Mouse (Mus musculus): Measurements from ENCODE around the gene Gstp3.
A peak's percentile ranks its signal among the peaks of the same experiment; 100 is the strongest.
"Not testable (repeated sequence)": the region's sequence is repeated elsewhere in the genome, so short reads cannot be mapped to it uniquely, and the experiment has no call there.

The Gstp3 gene

DNA sequence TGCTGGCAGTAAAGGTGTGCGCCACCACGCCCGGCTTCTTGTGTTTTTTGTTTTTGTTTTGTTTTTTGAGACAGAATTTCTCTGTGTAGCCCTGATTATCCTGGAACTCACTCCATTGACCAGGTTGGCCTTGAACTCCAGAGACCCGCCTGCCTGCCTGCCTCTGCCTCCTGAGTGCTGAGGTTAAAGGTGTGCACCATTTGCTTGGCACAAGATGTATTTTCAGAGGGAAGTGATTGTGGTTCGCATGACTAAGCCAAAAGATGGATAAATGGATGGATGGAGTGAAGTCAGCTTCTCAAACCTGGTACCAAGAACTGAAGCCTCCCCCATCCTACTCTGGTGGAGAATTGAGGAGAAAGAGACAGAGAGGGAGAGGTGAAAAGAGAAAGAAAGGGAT lies 4.8 kb downstream of the Gstp3 start:
- Histone ChIP-seq H3K9me3 (ENCODE audit: low read length) (peaks cover 3% of the 10 kb centered on the region; the same call in 1 of the 2 replicates), H3K36me3 (ENCODE audit: insufficient read depth, low read length) (no peaks in the 10 kb centered on the region), H3K27me3 (ENCODE audit: insufficient read depth, low read length) (no peaks in the 10 kb centered on the region), H3K4me3 (replicated peaks; ENCODE audit: low read length) (no peak overlapping the region), H3K4me1 (replicated peaks; ENCODE audit: low read depth, low read length) (peaks cover 68% of the 10 kb centered on the region)
- TF ChIP-seq POU5F1 (IDR thresholded peaks at IDR 0.05; ENCODE audit: borderline replicate concordance, low read length) (no peak), NANOG (IDR thresholded peaks at IDR 0.05; ENCODE audit: borderline replicate concordance, low read length) (no peak), CTCF (conservative IDR thresholded peaks at IDR 0.05; ENCODE audit: low read length) (no peak)

- H3K27me3 ChIP-seq (ENCODE audit: insufficient read depth, low read length): no peaks in the 10 kb centered on the region
Observed at GRCm38 (mm10) chr19:4052516-4053030, 6.8 kb downstream of the Gstp3 start.

GRCm38 (mm10) chr19:4051741-4052515 lies 7.4 kb downstream of the Gstp3 start:
- no peaks in the 10 kb centered on the region for H3K36me3 ChIP-seq (ENCODE audit: insufficient read depth, low read length)
- TF ChIP-seq NANOG (IDR thresholded peaks at IDR 0.05; ENCODE audit: borderline replicate concordance, low read length) (no peak), CTCF (conservative IDR thresholded peaks at IDR 0.05; ENCODE audit: low read length) (peak; percentile 81), POU5F1 (IDR thresholded peaks at IDR 0.05; ENCODE audit: borderline replicate concordance, low read length) (no peak)
- H3K4me1 ChIP-seq (replicated peaks; ENCODE audit: low read depth, low read length): peaks cover 58% of the 10 kb centered on the region
- H3K9me3 ChIP-seq (ENCODE audit: low read length): peaks cover 3% of the 10 kb centered on the region; the same call in 1 of the 2 replicates
- H3K4me3 ChIP-seq (replicated peaks; ENCODE audit: low read length): no peak overlapping the region
- H3K27me3 ChIP-seq (ENCODE audit: insufficient read depth, low read length): no peaks in the 10 kb centered on the region

More at GRCm38 (mm10) chr19:4052516-4053030, 6.8 kb downstream of the Gstp3 start:
- TF ChIP-seq NANOG (IDR thresholded peaks at IDR 0.05; ENCODE audit: borderline replicate concordance, low read length) (no peak), POU5F1 (IDR thresholded peaks at IDR 0.05; ENCODE audit: borderline replicate concordance, low read length) (no peak), CTCF (conservative IDR thresholded peaks at IDR 0.05; ENCODE audit: low read length) (no peak)
- Histone ChIP-seq H3K36me3 (ENCODE audit: insufficient read depth, low read length) (no peaks in the 10 kb centered on the region), H3K4me3 (replicated peaks; ENCODE audit: low read length) (no peak overlapping the region), H3K4me1 (replicated peaks; ENCODE audit: low read depth, low read length) (peaks cover 58% of the 10 kb centered on the region), H3K9me3 (ENCODE audit: low read length) (peaks cover 3% of the 10 kb centered on the region; the same call in 1 of the 2 replicates)

GRCm38 (mm10) chr19:4051016-4051415 lies 8.4 kb downstream of the Gstp3 start:
- H3K4me1 ChIP-seq (replicated peaks; ENCODE audit: low read depth, low read length): peaks cover 57% of the 10 kb centered on the region
- no peaks in the 10 kb centered on the region for H3K36me3 ChIP-seq (ENCODE audit: insufficient read depth, low read length)
- TF ChIP-seq CTCF (conservative IDR thresholded peaks at IDR 0.05; ENCODE audit: low read length) (peak; percentile 31), NANOG (IDR thresholded peaks at IDR 0.05; ENCODE audit: borderline replicate concordance, low read length) (no peak), POU5F1 (IDR thresholded peaks at IDR 0.05; ENCODE audit: borderline replicate concordance, low read length) (no peak)
- peaks cover 3% of the 10 kb centered on the region; the same call in 1 of the 2 replicates for H3K9me3 ChIP-seq (ENCODE audit: low read length)
- no peak overlapping the region for H3K4me3 ChIP-seq (replicated peaks; ENCODE audit: low read length)
- H3K27me3 ChIP-seq (ENCODE audit: insufficient read depth, low read length): no peaks in the 10 kb centered on the region

DNA sequence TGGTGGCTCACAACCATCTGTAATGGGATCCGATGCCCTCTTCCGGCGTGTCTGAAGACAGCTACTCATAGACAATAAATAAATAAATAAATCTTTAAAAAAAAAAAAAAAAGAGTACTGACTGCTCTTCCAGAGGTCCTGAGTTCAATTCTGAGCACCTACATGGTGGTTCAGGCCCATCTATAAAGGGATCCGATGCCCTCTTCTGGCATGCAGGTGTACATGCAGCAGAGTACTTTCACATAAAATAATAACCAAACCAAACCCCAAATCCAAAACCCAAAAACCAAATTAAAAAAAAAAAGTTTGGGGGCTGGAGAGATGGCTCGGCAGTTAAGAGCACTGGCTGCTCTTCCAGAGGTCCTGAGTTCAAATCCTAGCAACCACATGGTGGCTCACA lies 10.3 kb downstream of the Gstp3 start:
- not testable (repeated sequence) for H3K4me3 ChIP-seq (replicated peaks; ENCODE audit: low read length); H3K36me3 ChIP-seq (ENCODE audit: insufficient read depth, low read length); H3K27me3 ChIP-seq (ENCODE audit: insufficient read depth, low read length)
- Histone ChIP-seq H3K4me1 (replicated peaks; ENCODE audit: low read depth, low read length) (peaks cover 53% of the 10 kb centered on the region), H3K9me3 (ENCODE audit: low read length) (peaks cover 10% of the 10 kb centered on the region)
- peak; percentile 22 for TF ChIP-seq CTCF (conservative IDR thresholded peaks at IDR 0.05; ENCODE audit: low read length)

DNA sequence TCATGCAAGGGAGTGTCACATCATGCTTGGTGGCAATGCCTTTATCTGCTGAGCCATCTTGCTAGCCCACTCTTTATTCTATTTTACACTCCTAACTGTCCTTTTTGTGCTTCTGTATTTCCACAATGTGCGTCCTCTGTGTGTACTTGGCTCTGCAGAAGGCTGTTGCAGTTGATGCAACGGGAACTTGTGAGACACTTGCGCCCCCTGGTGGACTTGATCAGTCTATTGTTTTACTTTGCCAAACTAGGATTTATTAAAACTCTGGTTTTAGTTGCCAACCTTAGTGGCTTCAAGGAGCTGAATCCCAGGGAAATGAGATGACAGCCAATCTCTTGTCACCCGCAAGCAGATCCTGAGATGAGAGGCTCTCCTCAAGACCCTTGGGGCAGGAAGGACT lies 11.5 kb downstream of the Gstp3 start:
- H3K36me3 ChIP-seq (ENCODE audit: insufficient read depth, low read length): no peaks in the 10 kb centered on the region
- H3K9me3 ChIP-seq (ENCODE audit: low read length): peaks cover 15% of the 10 kb centered on the region
- H3K4me3 ChIP-seq (replicated peaks; ENCODE audit: low read length): peak overlapping the region; percentile 70
- peaks cover 55% of the 10 kb centered on the region for H3K4me1 ChIP-seq (replicated peaks; ENCODE audit: low read depth, low read length)
- no peaks in the 10 kb centered on the region for H3K27me3 ChIP-seq (ENCODE audit: insufficient read depth, low read length)
- no peak for TF ChIP-seq POU5F1 (IDR thresholded peaks at IDR 0.05; ENCODE audit: borderline replicate concordance, low read length)
- TF ChIP-seq CTCF (conservative IDR thresholded peaks at IDR 0.05; ENCODE audit: low read length): peak; percentile 71
- TF ChIP-seq NANOG (IDR thresholded peaks at IDR 0.05; ENCODE audit: borderline replicate concordance, low read length): no peak

DNA sequence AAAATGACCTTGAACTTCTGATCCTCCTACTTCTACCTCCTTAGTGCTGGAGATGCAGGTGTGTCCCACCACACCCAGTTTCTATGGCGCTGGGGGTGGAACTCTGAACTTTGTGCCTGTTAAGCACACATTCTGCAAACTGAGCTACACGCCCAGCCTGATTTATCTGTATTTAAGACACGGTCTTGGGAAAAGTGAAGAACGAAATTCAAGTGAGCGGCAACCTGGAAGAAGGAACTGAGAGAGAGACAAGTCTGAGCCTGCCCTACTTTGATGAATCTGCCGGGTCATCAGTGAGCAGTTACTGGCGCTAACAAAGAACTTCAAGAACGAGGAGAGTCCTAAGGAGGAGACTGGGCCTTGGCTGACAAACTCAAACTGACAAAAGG lies 12.5 kb downstream of the Gstp3 start:
- Histone ChIP-seq H3K36me3 (ENCODE audit: insufficient read depth, low read length) (no peaks in the 10 kb centered on the region), H3K4me1 (replicated peaks; ENCODE audit: low read depth, low read length) (peaks cover 56% of the 10 kb centered on the region), H3K9me3 (ENCODE audit: low read length) (peaks cover 15% of the 10 kb centered on the region), H3K27me3 (ENCODE audit: insufficient read depth, low read length) (no peaks in the 10 kb centered on the region), H3K4me3 (replicated peaks; ENCODE audit: low read length) (peak overlapping the region; percentile 70)
- TF ChIP-seq CTCF (conservative IDR thresholded peaks at IDR 0.05; ENCODE audit: low read length) (no peak), NANOG (IDR thresholded peaks at IDR 0.05; ENCODE audit: borderline replicate concordance, low read length) (no peak), POU5F1 (IDR thresholded peaks at IDR 0.05; ENCODE audit: borderline replicate concordance, low read length) (no peak)

GRCm38 (mm10) chr19:4045966-4046865 lies 13.2 kb downstream of the Gstp3 start, which contains the start of gene Gstp2:
Gene Gstp2 (minus strand): TSS chr19:4046023.
- Histone ChIP-seq H3K36me3 (ENCODE audit: insufficient read depth, low read length) (no peaks in the 10 kb centered on the region), H3K4me3 (replicated peaks; ENCODE audit: low read length) (peak within 1 kb of the TSS; percentile 70), H3K4me1 (replicated peaks; ENCODE audit: low read depth, low read length) (peaks cover 60% of the 10 kb centered on the region), H3K9me3 (ENCODE audit: low read length) (peaks cover 15% of the 10 kb centered on the region), H3K27me3 (ENCODE audit: insufficient read depth, low read length) (no peaks in the 10 kb centered on the region)
- TF ChIP-seq NANOG (IDR thresholded peaks at IDR 0.05; ENCODE audit: borderline replicate concordance, low read length) (no peak), POU5F1 (IDR thresholded peaks at IDR 0.05; ENCODE audit: borderline replicate concordance, low read length) (no peak), CTCF (conservative IDR thresholded peaks at IDR 0.05; ENCODE audit: low read length) (no peak)

DNA sequence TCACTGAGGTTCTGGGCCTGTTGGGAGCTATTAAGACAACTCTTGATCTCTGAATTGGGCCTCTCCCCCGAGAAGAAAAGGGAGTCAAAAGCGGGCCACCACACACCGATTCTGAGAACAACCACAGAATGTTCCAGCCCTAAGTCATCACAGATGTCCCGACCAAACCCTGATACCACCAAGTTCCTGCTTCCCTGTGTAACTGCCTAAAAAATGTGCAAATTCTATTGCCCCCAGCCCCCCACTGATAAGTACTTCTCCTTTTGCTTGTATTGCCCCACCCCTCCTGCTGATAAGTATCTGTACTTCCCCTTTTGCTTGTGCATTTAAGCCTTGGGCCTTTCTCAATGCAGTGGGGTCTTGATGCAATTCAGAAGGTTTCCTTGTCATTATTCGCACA lies 15.3 kb downstream of the Gstp3 start:
- Histone ChIP-seq H3K36me3 (ENCODE audit: insufficient read depth, low read length) (peaks cover 12% of the 10 kb centered on the region), H3K9me3 (ENCODE audit: low read length) (peaks cover 12% of the 10 kb centered on the region), H3K4me1 (replicated peaks; ENCODE audit: low read depth, low read length) (peaks cover 64% of the 10 kb centered on the region), H3K4me3 (replicated peaks; ENCODE audit: low read length) (0 out of 2 replicates have a peak overlapping the region, but pooled peaks have one; percentile 3)
- not testable (repeated sequence) for H3K27me3 ChIP-seq (ENCODE audit: insufficient read depth, low read length)
